Mouse (Mus musculus) kidney, postnatal 4 days (tissue): ENCODE data around the gene Tsku.

Source experiments
- DNase-seq, 2 experiments: peaks; one replicate each; pipeline ENCODE4 v3.0.0; 2021; ENCODE audit warnings: mixed read lengths in 2 of 2

Tsku gene

GRCm38 (mm10) chr7:98361063-98361652, at the start of gene Tsku:
Gene Tsku (minus strand): TSS chr7:98361328.
- peak; percentile 95 to 97 for DNase-seq

GRCm38 (mm10) chr7:98407615-98408014, 46.5 kb upstream of the Tsku start:
- DNase-seq: no peak

- DNase-seq: no peak
These were observed 42.9 kb upstream of the Tsku start for GRCm38 (mm10) chr7:98403996-98404395.

GRCm38 (mm10) chr7:98402582-98403574, 41.8 kb upstream of the Tsku start:
- no peak for DNase-seq

- no peak for DNase-seq
These were observed 31.5 kb upstream of the Tsku start for GRCm38 (mm10) chr7:98392466-98393201.

- peak; percentile 28 to 41 for DNase-seq
These were observed 30.3 kb upstream of the Tsku start for GRCm38 (mm10) chr7:98391351-98391936.

- no peak for DNase-seq
These were observed 29.4 kb upstream of the Tsku start for GRCm38 (mm10) chr7:98390486-98390885.

- DNase-seq: peak in 1 of 2 experiments; percentile 22
These were observed 28.5 kb upstream of the Tsku start for GRCm38 (mm10) chr7:98389656-98390055.

GRCm38 (mm10) chr7:98388881-98389501, 27.9 kb upstream of the Tsku start:
- DNase-seq: no peak

- no peak for DNase-seq
These were observed 26.1 kb upstream of the Tsku start for GRCm38 (mm10) chr7:98387201-98387600.

- DNase-seq: no peak
These were observed 24.0 kb upstream of the Tsku start for GRCm38 (mm10) chr7:98385168-98385567.

- no peak for DNase-seq
These were observed 22.2 kb upstream of the Tsku start for GRCm38 (mm10) chr7:98383337-98383736.

GRCm38 (mm10) chr7:98382784-98383183, 21.7 kb upstream of the Tsku start:
- no peak for DNase-seq

- no peak for DNase-seq
These were observed 19.2 kb upstream of the Tsku start for GRCm38 (mm10) chr7:98380224-98380925.

- no peak for DNase-seq
These were observed 18.1 kb upstream of the Tsku start for GRCm38 (mm10) chr7:98379232-98379631.

GRCm38 (mm10) chr7:98377257-98377656, 16.1 kb upstream of the Tsku start:
- DNase-seq: no peak

GRCm38 (mm10) chr7:98371161-98371560, 10.0 kb upstream of the Tsku start:
- no peak for DNase-seq

- no peak for DNase-seq
These were observed 8.7 kb upstream of the Tsku start for GRCm38 (mm10) chr7:98369762-98370369.

GRCm38 (mm10) chr7:98361662-98362061, 534 bp upstream of the Tsku start:
- DNase-seq: no peak

GRCm38 (mm10) chr7:98360621-98360990, 522 bp downstream of the Tsku start:
- DNase-seq: peak in 1 of 2 experiments; percentile 37

GRCm38 (mm10) chr7:98359951-98360620, 1.0 kb downstream of the Tsku start:
- DNase-seq: peak; percentile 68 to 79
